Mouse (Mus musculus): ENCODE results near the gene Cyp2c23.

Cyp2c23 gene

GRCm38 (mm10) chr19:44021502-44021901 is 7.5 kb downstream of the Cyp2c23 start:
- no peak for DNase-seq

- no peak for DNase-seq
Measured at GRCm38 (mm10) chr19:44019739-44020138, 9.3 kb downstream of the Cyp2c23 start.

- no peak for DNase-seq
Measured at GRCm38 (mm10) chr19:44013862-44014261, 15.1 kb downstream of the Cyp2c23 start.

GRCm38 (mm10) chr19:44008784-44009183 is 20.2 kb downstream of the Cyp2c23 start:
- DNase-seq = no peak

- no peak for DNase-seq
Measured at GRCm38 (mm10) chr19:44007186-44007585, 21.8 kb downstream of the Cyp2c23 start.

GRCm38 (mm10) chr19:44005025-44005424 is 24.0 kb downstream of the Cyp2c23 start:
- DNase-seq = no peak

- DNase-seq = no peak
Measured at GRCm38 (mm10) chr19:44004261-44004660, 24.7 kb downstream of the Cyp2c23 start.

GRCm38 (mm10) chr19:44000720-44001119 is 28.3 kb downstream of the Cyp2c23 start:
- no peak for DNase-seq

GRCm38 (mm10) chr19:44000061-44000460 is 28.9 kb downstream of the Cyp2c23 start:
- DNase-seq = no peak

GRCm38 (mm10) chr19:43998802-43999527 is 30.0 kb downstream of the Cyp2c23 start:
- no peak for DNase-seq

GRCm38 (mm10) chr19:43998101-43998500 is 30.9 kb downstream of the Cyp2c23 start:
- DNase-seq = no peak

GRCm38 (mm10) chr19:43995427-43995826 is 33.6 kb downstream of the Cyp2c23 start:
- DNase-seq = no peak

- no peak for DNase-seq
Measured at GRCm38 (mm10) chr19:43992464-43992863, 36.5 kb downstream of the Cyp2c23 start.

- no peak for DNase-seq
Measured at GRCm38 (mm10) chr19:43990362-43990761, 38.6 kb downstream of the Cyp2c23 start.

- no peak for DNase-seq
Measured at GRCm38 (mm10) chr19:43986069-43986794, 42.8 kb downstream of the Cyp2c23 start, which contains the start of gene Cpn1. TSS of gene Cpn1 (minus strand) at chr19:43986556.

- no peak for DNase-seq
Measured at GRCm38 (mm10) chr19:43981992-43982391, 47.0 kb downstream of the Cyp2c23 start.

- DNase-seq = no peak
Measured at GRCm38 (mm10) chr19:43980711-43981110, 48.3 kb downstream of the Cyp2c23 start.

GRCm38 (mm10) chr19:43977799-43978198 is 51.2 kb downstream of the Cyp2c23 start:
- DNase-seq = no peak

GRCm38 (mm10) chr19:43976661-43977060 is 52.3 kb downstream of the Cyp2c23 start:
- DNase-seq = no peak

- no peak for DNase-seq
Measured at GRCm38 (mm10) chr19:43974221-43974620, 54.8 kb downstream of the Cyp2c23 start.

- DNase-seq = no peak
Measured at GRCm38 (mm10) chr19:43973711-43974110, 55.3 kb downstream of the Cyp2c23 start.

- no peak for DNase-seq
Measured at GRCm38 (mm10) chr19:43972129-43972528, 56.9 kb downstream of the Cyp2c23 start.

- no peak for DNase-seq
Measured at GRCm38 (mm10) chr19:43968436-43969026, 60.5 kb downstream of the Cyp2c23 start.

- DNase-seq = no peak
Measured at GRCm38 (mm10) chr19:43966481-43966880, 62.5 kb downstream of the Cyp2c23 start.

Measured in B cell, adult 2 months (primary cell).